Mouse (Mus musculus): ENCODE measurements around the gene Etv6. TPM values are rescaled to one million over a fixed set of nuclear protein-coding genes. Genes with fewer than 3 reads are reported as not detected.

Gene Etv6
- total RNA-seq, 2 experiments from 2014 or later: 67.1 to 124 TPM

DNA sequence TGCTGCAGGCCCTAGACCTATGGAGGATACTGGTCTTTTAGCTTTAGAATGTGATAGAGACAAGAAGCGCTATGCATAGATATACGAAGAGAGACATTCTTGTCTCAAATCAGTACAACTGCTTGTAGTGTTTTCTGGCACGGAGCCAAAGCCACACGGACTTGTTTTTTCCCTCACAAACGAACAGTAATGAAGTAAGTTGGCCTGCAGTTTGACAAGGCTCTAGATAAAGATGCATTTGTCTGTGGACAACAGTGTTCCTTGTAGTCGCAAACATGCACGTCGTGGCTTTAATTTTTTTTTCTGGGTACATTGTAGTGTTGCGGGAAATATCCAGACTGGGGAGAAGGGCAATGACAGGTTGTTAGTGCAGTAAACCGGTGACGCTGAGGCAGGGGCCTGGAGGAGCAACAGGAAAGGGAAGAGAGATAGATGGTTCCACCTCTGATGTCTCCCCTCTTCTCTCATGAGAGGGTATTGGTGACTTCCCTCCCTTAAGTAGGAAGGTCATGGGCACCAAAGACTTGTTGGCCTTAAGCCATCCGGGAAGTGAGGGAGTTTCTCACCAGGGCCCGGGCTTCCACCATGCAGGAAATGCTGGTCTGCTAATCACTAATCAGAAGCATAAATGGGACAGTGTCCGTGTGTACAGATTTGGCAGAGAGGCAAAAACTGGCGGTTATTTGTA lies 70.2 kb downstream of the Etv6 start:
- ATAC-seq (replicated peaks; ENCODE audit: poor library complexity): peak; percentile 35

DNA sequence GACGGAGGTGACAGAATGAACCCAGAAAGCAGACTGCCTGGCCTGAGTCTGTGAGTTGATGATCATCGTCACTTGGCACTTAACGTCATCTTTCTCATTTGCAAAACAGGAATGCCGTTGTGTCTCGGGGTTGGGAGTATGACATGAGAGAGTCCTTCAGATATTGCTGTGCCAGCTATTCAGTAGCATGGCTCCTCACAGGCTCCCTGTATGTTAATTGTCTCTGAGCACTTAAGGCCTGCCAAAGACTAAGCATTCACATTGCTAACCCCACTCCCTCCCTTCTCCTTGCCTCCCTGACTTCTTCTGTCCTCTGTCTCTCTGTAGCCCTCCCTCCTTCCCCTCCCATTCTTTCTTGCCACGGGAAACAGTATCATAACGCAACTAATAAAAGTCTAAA lies 72.2 kb downstream of the Etv6 start:
- no peak for ATAC-seq (replicated peaks; ENCODE audit: poor library complexity)

GRCm38 (mm10) chr6:134109675-134110074 lies 74.2 kb downstream of the Etv6 start:
- peak; percentile 10; the same call in 1 of the 2 replicates for ATAC-seq (replicated peaks; ENCODE audit: poor library complexity)

DNA sequence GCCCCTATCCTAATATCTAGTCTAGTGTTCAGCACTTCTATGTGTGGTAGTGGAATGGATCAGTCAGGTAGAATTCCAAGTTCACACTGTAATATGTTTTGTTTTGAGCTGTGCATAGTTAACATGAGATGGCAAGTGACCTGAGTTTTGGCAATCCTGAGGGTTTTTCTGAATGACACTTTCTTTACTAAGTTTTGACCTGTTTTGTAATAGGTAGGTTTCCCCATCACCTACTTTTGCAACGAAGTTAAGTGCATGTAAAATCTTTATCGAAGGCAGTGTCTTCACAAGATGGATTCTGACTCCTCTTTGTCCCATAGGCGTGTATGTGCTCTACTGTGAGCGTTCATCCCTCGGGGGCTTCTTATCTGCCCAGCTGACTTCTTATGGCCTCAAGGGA lies 74.7 kb downstream of the Etv6 start:
- no peak for ATAC-seq (replicated peaks; ENCODE audit: poor library complexity)

DNA sequence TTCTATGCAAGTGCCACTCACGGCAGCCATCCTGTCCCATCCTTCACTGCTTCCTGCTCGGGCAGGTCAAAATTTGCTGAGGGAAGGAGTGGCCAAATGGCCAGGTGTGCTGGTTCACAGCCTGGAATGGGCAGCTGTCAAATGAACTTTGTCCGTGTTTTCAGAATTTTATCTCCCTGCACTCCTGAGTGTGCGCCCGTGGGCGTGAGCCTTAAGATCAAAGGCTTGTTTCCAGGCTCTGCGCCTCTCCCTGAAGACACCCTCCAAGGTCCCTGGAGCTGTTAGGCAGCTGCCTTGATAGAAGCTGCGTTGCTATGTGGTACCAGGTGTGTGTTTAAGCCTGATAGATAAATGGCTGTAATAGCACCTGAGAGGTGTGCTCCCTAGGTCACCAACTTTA lies 76.1 kb downstream of the Etv6 start:
- ATAC-seq (replicated peaks; ENCODE audit: poor library complexity): no peak

GRCm38 (mm10) chr6:134112753-134113152 lies 77.3 kb downstream of the Etv6 start:
- no peak for ATAC-seq (replicated peaks; ENCODE audit: poor library complexity)

DNA sequence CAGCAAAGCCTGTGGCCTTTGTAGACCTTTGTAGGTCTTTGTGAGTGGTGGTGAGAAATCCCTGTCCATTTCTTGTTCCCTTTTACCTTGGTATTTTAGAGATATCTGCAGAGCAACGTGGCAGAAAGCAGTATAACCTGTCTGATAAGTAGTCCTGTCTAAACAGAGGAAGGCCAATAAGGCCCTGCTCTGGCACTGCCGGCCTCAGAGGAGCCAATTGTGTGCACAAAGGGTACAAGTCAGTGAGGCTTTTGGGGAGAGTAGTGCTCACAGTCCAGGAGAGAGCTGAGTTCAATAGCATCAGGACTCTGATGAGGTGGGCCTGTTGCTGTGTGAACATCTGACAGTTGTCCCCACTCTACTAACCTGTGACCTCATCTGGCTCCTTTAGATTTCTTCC lies 77.7 kb downstream of the Etv6 start:
- no peak for ATAC-seq (replicated peaks; ENCODE audit: poor library complexity)

GRCm38 (mm10) chr6:134115219-134115968 lies 79.9 kb downstream of the Etv6 start:
- ATAC-seq (replicated peaks; ENCODE audit: poor library complexity): peak; percentile 67

DNA sequence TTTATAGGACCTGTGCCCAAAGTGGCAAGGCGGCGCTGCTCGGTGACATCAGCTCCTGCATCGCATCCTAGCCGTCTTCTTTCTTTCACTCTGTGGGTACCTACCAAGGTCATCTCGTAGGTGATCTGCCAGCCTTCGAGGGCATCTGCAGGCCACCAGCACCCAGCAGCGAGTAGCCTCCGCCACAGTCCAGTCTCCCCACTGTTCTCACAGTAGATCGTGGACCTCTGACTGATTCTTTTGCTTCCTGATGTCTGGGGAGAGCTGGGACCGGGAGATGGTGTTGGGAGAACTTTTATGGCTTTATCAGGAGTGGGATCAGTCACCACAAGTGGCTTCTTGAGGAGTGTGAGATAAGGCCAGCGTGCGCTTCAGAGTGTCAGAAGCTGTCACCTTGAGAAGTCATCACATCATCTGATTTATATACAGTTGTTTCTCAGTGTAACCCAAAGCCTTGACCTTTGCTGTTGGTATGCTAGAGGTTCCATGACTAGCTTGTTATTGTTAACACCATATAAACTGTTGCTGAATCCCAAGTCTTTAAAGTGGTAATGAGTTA lies 82.0 kb downstream of the Etv6 start:
- no peak for ATAC-seq (replicated peaks; ENCODE audit: poor library complexity)

DNA sequence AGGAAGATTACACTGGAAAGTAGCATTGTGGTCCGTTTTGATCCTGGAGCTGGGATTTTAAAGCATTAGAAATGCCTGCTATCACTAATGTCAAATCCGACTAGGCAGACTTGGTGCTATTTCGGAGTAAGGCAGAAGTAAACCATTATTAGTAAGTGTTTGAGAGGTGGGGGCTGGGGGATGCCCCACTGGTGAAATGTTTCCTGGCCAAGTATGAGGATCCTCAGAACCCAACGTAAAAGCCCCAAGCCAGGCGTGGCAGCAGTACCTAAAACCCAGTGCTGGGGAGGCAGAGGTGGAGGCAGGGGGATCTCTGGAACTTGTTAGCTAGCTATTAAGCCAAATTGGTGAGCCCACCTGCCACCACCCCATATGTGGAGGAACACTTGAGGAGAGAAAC lies 83.0 kb downstream of the Etv6 start:
- no peak for ATAC-seq (replicated peaks; ENCODE audit: poor library complexity)

DNA sequence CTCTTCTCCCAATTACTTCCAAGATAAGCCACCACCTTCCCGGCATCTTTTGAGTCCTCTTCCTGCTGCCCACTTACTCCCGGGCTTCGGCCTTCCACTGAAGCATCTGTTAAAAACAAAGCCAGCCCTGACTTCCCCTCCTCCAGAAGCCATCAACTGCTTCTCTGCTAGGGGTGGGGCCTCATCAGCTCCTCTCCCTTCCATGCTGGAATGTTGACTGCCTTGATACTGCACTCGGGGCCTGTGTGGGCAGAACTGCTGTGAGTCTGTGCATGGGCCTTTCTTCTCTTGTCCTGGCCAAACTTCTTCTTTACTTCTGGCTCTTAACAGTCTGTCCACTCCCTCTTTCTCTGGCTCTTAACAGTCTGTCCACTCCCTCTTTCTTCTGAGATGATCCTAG lies 83.6 kb downstream of the Etv6 start:
- ATAC-seq (replicated peaks; ENCODE audit: poor library complexity): no peak

GRCm38 (mm10) chr6:134120227-134120626 lies 84.7 kb downstream of the Etv6 start:
- no peak; the same call in 1 of the 2 replicates for ATAC-seq (replicated peaks; ENCODE audit: poor library complexity)

DNA sequence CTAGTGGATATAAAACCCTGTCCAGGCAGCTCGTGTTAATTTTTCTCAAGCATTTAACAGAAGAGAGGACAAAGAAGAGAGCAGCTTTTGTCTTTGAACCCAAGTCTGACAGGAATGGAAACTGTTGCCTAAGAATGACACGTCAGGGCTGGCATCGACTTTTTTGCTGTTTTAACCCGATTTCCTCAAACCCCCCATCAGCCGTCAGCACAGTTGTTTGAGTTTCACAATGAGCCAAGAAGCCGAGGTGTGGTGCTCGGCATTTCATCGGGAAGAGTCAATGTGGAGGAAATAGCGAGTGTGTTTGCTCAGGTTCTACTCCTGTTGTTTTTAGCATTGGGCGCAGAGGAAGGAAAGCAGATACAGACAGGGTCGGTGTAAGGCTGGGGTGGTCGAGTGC lies 85.2 kb downstream of the Etv6 start:
- peak; percentile 73 for ATAC-seq (replicated peaks; ENCODE audit: poor library complexity)

GRCm38 (mm10) chr6:134122945-134123344 lies 87.4 kb downstream of the Etv6 start:
- ATAC-seq (replicated peaks; ENCODE audit: poor library complexity): no peak

DNA sequence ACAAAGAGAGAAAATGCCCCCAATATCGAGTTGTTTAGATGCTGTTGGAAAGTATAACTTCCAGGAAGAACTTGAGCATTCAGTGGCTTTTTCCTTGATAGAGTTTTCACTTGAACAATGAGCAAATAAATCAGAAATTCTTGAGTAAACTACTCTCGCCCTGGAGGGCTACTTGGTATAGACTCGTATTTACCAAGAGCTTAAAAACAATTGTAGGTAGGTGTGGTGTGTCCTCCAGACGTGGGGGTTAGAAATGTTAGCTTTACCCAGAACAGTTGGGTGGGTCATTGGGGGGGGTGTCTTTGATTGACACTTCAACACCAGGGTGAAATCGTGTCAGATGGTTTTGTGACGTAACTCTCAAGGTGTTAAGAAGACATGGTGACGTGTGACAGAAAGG lies 88.0 kb downstream of the Etv6 start:
- ATAC-seq (replicated peaks; ENCODE audit: poor library complexity): no peak

- ATAC-seq (replicated peaks; ENCODE audit: poor library complexity): 0 out of 2 replicates have a peak, but pooled peaks have one; percentile 32
Observed at GRCm38 (mm10) chr6:134124256-134124655, 88.8 kb downstream of the Etv6 start.

- ATAC-seq (replicated peaks; ENCODE audit: poor library complexity): no peak
Observed at GRCm38 (mm10) chr6:134127996-134128395, 92.5 kb downstream of the Etv6 start.

DNA sequence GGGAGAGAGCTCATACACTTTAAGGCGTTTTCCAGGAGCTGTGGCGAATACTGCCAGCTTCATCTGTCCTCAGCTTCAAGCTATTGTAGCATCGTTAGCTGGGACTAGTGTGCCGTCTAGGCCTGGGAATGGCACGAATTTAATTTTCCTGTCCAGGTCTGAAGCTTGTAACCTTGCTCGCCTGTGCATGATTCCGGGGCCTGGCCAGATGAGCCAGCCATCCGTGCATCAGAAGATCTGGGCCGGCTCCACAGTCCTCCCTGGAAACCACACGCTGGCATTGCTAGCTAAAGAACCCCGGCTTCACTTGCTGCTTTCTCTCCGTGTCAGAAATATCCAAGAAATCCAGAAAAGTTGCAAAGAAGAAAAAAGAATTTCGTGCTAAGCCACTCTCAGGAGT lies 93.1 kb downstream of the Etv6 start:
- no peak for ATAC-seq (replicated peaks; ENCODE audit: poor library complexity)

GRCm38 (mm10) chr6:134129848-134130247 lies 94.3 kb downstream of the Etv6 start:
- ATAC-seq (replicated peaks; ENCODE audit: poor library complexity): no peak

DNA sequence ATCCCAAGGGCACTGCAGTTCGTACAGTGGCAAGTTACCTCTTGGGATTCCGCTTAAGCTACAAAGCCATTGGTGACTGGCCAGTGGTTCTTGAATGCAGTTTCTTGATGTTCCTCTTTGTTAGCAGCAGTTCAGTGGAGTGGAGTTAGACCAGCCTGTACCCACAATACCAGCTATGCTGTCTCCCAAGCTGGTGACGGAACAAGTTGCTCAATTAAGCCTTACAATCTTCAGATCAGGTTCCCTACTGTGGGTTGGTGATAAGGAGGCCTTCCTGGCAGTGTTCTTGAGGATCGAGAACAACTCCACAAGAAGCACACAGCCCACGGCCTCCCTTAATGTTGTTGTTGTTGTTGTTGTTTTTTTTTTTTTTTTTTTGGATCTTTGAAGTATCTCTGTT lies 95.3 kb downstream of the Etv6 start:
- ATAC-seq (replicated peaks; ENCODE audit: poor library complexity): peak; percentile 71

- ATAC-seq (replicated peaks; ENCODE audit: poor library complexity): no peak
Observed at GRCm38 (mm10) chr6:134131601-134132000, 96.1 kb downstream of the Etv6 start.

GRCm38 (mm10) chr6:134133756-134134155 lies 98.3 kb downstream of the Etv6 start:
- peak; percentile 54 for ATAC-seq (replicated peaks; ENCODE audit: poor library complexity)
